Mouse (Mus musculus) liver, embryonic 16.5 days (tissue): ENCODE results near the gene Ube2t. TPM values are rescaled to one million over a fixed set of nuclear protein-coding genes. Genes with fewer than 3 reads are reported as not detected.

ENCODE experiments used
- ATAC-seq: fragments of 200-750 bp; cut with Nextera tagmentation; 2 replicates; pipeline ENCODE4 v1.8.0; 2017; ENCODE audit warnings: low read depth, mild to moderate bottlenecking, moderate number of reproducible peaks, moderate library complexity
- H3K27ac ChIP-seq: fragments of 300-500 bp; sonication (generic); 2 replicates; pipeline ENCODE4 v1.5.1; 2014; ENCODE audit warnings: mild to moderate bottlenecking, low read length
- H3K27me3 ChIP-seq: fragments of 300-500 bp; sonication (generic); 2 replicates; pipeline ENCODE4 v1.6.1; 2014; ENCODE audit warnings: low read depth, low read length, mixed read lengths; ENCODE audit not compliant: control insufficient read depth, insufficient read depth
- H3K36me3 ChIP-seq: fragments of 300-500 bp; sonication (generic); 2 replicates; pipeline ENCODE4 v1.6.1; 2014; ENCODE audit warnings: mild to moderate bottlenecking; ENCODE audit not compliant: control insufficient read depth, insufficient read depth
- H3K4me1 ChIP-seq: fragments of 300-500 bp; sonication (generic); 2 replicates; pipeline ENCODE4 v1.6.1; 2014; ENCODE audit warnings: low read depth, low read length, mixed read lengths; ENCODE audit not compliant: control insufficient read depth
- H3K4me2 ChIP-seq: fragments of 300-500 bp; sonication (generic); 2 replicates; pipeline ENCODE4 v1.6.1; 2014; ENCODE audit warnings: low read depth, low read length, mixed read lengths
- H3K4me3 ChIP-seq: fragments of 300-500 bp; sonication (generic); 2 replicates; pipeline ENCODE4 v1.5.1; 2014; ENCODE audit warnings: low read depth, mild to moderate bottlenecking, low read length
- H3K9ac ChIP-seq: fragments of 300-500 bp; sonication (generic); 2 replicates; pipeline ENCODE4 v1.6.1; 2014; ENCODE audit warnings: low read depth, low read length
- H3K9me3 ChIP-seq: fragments of 300-500 bp; sonication (generic); replicated peaks from 2 replicates; pipeline ENCODE4 v1.6.1; 2016; ENCODE audit warnings: low read length; ENCODE audit not compliant: control insufficient read depth
- WGBS: fragments of 180-500 bp; shearing (Covaris S2); extraction: QIAGEN DNeasy Blood & Tissue Kit; methylation state at CpG from one replicate; pipeline ENCODE4 v1.1.7; 2014; ENCODE audit not compliant: insufficient replicate concordance; 5-methylcytosine and 5-hydroxymethylcytosine counted together
- polyA plus RNA-seq: library from polyadenylated mRNA; unstranded; fragments of >200 nt; fragmentation: Nextera tagmentation; extraction: Ambion mirVana; gene quantifications from 2 replicates; pipeline ENCODE4 v1.2.1, GENCODE M21; 2015

Ube2t gene
- polyA plus RNA-seq, 1 experiment from 2014 or later: 27.9 TPM

GRCm38 (mm10) chr1:135000527-135000926 lies 38.2 kb downstream of the Ube2t start:
- Histone ChIP-seq H3K36me3 (no peaks in the 10 kb centered on the region), H3K4me2 (no peak overlapping the region), H3K9ac (no peak overlapping the region), H3K4me1 (no peaks in the 10 kb centered on the region), H3K9me3 (no peaks in the 10 kb centered on the region), H3K27ac (no peak overlapping the region), H3K27me3 (no peaks in the 10 kb centered on the region), H3K4me3 (no peak overlapping the region)
- WGBS: 44% methylated on average over 9 of the region's 9 CpGs
- ATAC-seq: no peak

GRCm38 (mm10) chr1:135003346-135003745 lies 41.0 kb downstream of the Ube2t start:
- Histone ChIP-seq H3K4me1 (no peaks in the 10 kb centered on the region), H3K27ac (no peak overlapping the region), H3K27me3 (no peaks in the 10 kb centered on the region), H3K9ac (no peak overlapping the region), H3K4me3 (no peak overlapping the region), H3K36me3 (no peaks in the 10 kb centered on the region), H3K9me3 (no peaks in the 10 kb centered on the region), H3K4me2 (no peak overlapping the region)
- WGBS: 65% methylated on average over 4 of the region's 4 CpGs
- ATAC-seq: no peak

- Histone ChIP-seq H3K27me3 (no peaks in the 10 kb centered on the region), H3K9me3 (no peaks in the 10 kb centered on the region), H3K4me2 (no peak overlapping the region), H3K4me3 (no peak overlapping the region), H3K4me1 (no peaks in the 10 kb centered on the region), H3K9ac (no peak overlapping the region), H3K36me3 (no peaks in the 10 kb centered on the region), H3K27ac (no peak overlapping the region)
- no peak for ATAC-seq
- 58% methylated on average over 7 of the region's 7 CpGs for WGBS
Observed at GRCm38 (mm10) chr1:135005696-135006095, 43.3 kb downstream of the Ube2t start.

GRCm38 (mm10) chr1:135009833-135010232 lies 47.5 kb downstream of the Ube2t start:
- no peak overlapping the region for H3K4me2 ChIP-seq
- no peaks in the 10 kb centered on the region for H3K27me3 ChIP-seq
- H3K9me3 ChIP-seq: no peaks in the 10 kb centered on the region
- ATAC-seq: no peak
- no peaks in the 10 kb centered on the region for H3K4me1 ChIP-seq
- H3K27ac ChIP-seq: no peak overlapping the region
- H3K36me3 ChIP-seq: no peaks in the 10 kb centered on the region
- H3K4me3 ChIP-seq: no peak overlapping the region
- WGBS: 60% methylated on average over 3 of the region's 3 CpGs
- no peak overlapping the region for H3K9ac ChIP-seq

GRCm38 (mm10) chr1:135011912-135012311 lies 49.5 kb downstream of the Ube2t start:
- no peak for ATAC-seq
- no peaks in the 10 kb centered on the region for H3K4me1 ChIP-seq
- H3K9ac ChIP-seq: no peak overlapping the region
- H3K4me3 ChIP-seq: no peak overlapping the region
- H3K27ac ChIP-seq: no peak overlapping the region
- no peaks in the 10 kb centered on the region for H3K9me3 ChIP-seq
- 84% methylated on average over 5 of the region's 5 CpGs for WGBS
- H3K4me2 ChIP-seq: no peak overlapping the region
- no peaks in the 10 kb centered on the region for H3K36me3 ChIP-seq
- H3K27me3 ChIP-seq: no peaks in the 10 kb centered on the region

- 63% methylated on average over 9 of the region's 9 CpGs for WGBS
- H3K27ac ChIP-seq: no peak overlapping the region
- H3K4me1 ChIP-seq: no peaks in the 10 kb centered on the region
- no peaks in the 10 kb centered on the region for H3K27me3 ChIP-seq
- H3K4me2 ChIP-seq: no peak overlapping the region
- no peak overlapping the region for H3K9ac ChIP-seq
- H3K9me3 ChIP-seq: no peaks in the 10 kb centered on the region
- no peak overlapping the region for H3K4me3 ChIP-seq
- H3K36me3 ChIP-seq: no peaks in the 10 kb centered on the region
- ATAC-seq: no peak
Observed at GRCm38 (mm10) chr1:135012472-135012871, 50.1 kb downstream of the Ube2t start.

- Histone ChIP-seq H3K9ac (no peak overlapping the region), H3K36me3 (no peaks in the 10 kb centered on the region), H3K4me3 (no peak overlapping the region), H3K4me2 (no peak overlapping the region), H3K9me3 (no peaks in the 10 kb centered on the region), H3K27me3 (no peaks in the 10 kb centered on the region), H3K4me1 (no peaks in the 10 kb centered on the region), H3K27ac (no peak overlapping the region)
- 60% methylated on average over 10 of the region's 10 CpGs for WGBS
- ATAC-seq: no peak
Observed at GRCm38 (mm10) chr1:135014921-135015445, 52.6 kb downstream of the Ube2t start.

GRCm38 (mm10) chr1:135016907-135017655 lies 54.7 kb downstream of the Ube2t start:
- H3K9me3 ChIP-seq: no peaks in the 10 kb centered on the region
- no peak overlapping the region for H3K27ac ChIP-seq
- H3K4me3 ChIP-seq: no peak overlapping the region
- no peaks in the 10 kb centered on the region; the same call in 1 of the 2 replicates for H3K27me3 ChIP-seq
- no peak for ATAC-seq
- no peaks in the 10 kb centered on the region for H3K36me3 ChIP-seq
- H3K4me1 ChIP-seq: no peaks in the 10 kb centered on the region; the same call in 1 of the 2 replicates
- WGBS: 61% methylated on average over 10 of the region's 10 CpGs
- no peak overlapping the region for H3K4me2 ChIP-seq
- H3K9ac ChIP-seq: no peak overlapping the region

- Histone ChIP-seq H3K27me3 (no peaks in the 10 kb centered on the region; the same call in 1 of the 2 replicates), H3K4me3 (no peak overlapping the region), H3K36me3 (no peaks in the 10 kb centered on the region), H3K9me3 (no peaks in the 10 kb centered on the region), H3K9ac (no peak overlapping the region), H3K27ac (no peak overlapping the region), H3K4me2 (no peak overlapping the region), H3K4me1 (no peaks in the 10 kb centered on the region; the same call in 1 of the 2 replicates)
- no peak for ATAC-seq
- WGBS: 61% methylated on average over 2 of the region's 2 CpGs
Observed at GRCm38 (mm10) chr1:135017656-135018015, 55.3 kb downstream of the Ube2t start.
